Mouse (Mus musculus) c-Kit-positive CD71-positive TER-119-negative erythroid progenitor cells, embryonic 14.5 days (primary cell): ENCODE results near the gene Spata13.

ENCODE experiments used
- DNase-seq: peaks from one replicate; pipeline ENCODE4 v3.0.0-alpha.2; 2013; ENCODE audit warnings: low read depth

The Spata13 gene

GRCm38 (mm10) chr14:60751581-60751980 is 117.8 kb downstream of the Spata13 start:
- DNase-seq: no peak

GRCm38 (mm10) chr14:60752892-60753800 is 119.3 kb downstream of the Spata13 start:
- no peak for DNase-seq

- DNase-seq: no peak
Measured at GRCm38 (mm10) chr14:60753801-60754126, 120.0 kb downstream of the Spata13 start.

- no peak for DNase-seq
Measured at GRCm38 (mm10) chr14:60754656-60755055, 120.9 kb downstream of the Spata13 start.

- DNase-seq: no peak
Measured at GRCm38 (mm10) chr14:60756271-60756670, 122.5 kb downstream of the Spata13 start.

GRCm38 (mm10) chr14:60757265-60757664 is 123.5 kb downstream of the Spata13 start:
- DNase-seq: no peak

- DNase-seq: no peak
Measured at GRCm38 (mm10) chr14:60757722-60758121, 123.9 kb downstream of the Spata13 start.

GRCm38 (mm10) chr14:60759097-60759496 is 125.3 kb downstream of the Spata13 start:
- DNase-seq: no peak

GRCm38 (mm10) chr14:60761801-60762200 is 128.0 kb downstream of the Spata13 start:
- no peak for DNase-seq

GRCm38 (mm10) chr14:60762754-60763153 is 129.0 kb downstream of the Spata13 start:
- no peak for DNase-seq

GRCm38 (mm10) chr14:60763746-60764145 is 129.9 kb downstream of the Spata13 start:
- DNase-seq: no peak

- DNase-seq: no peak
Measured at GRCm38 (mm10) chr14:60764526-60764925, 130.7 kb downstream of the Spata13 start.

- DNase-seq: no peak
Measured at GRCm38 (mm10) chr14:60765025-60765424, 131.2 kb downstream of the Spata13 start.

- no peak for DNase-seq
Measured at GRCm38 (mm10) chr14:60767884-60768283, 134.1 kb downstream of the Spata13 start, which contains the start of gene C1qtnf9. Gene C1qtnf9 (plus strand): TSS chr14:60768134.

- no peak for DNase-seq
Measured at GRCm38 (mm10) chr14:60769340-60769739, 135.5 kb downstream of the Spata13 start.

GRCm38 (mm10) chr14:60770594-60770993 is 136.8 kb downstream of the Spata13 start:
- DNase-seq: no peak

GRCm38 (mm10) chr14:60771057-60771456 is 137.3 kb downstream of the Spata13 start:
- DNase-seq: peak; percentile 41

- DNase-seq: no peak
Measured at GRCm38 (mm10) chr14:60773476-60773875, 139.7 kb downstream of the Spata13 start.

- no peak for DNase-seq
Measured at GRCm38 (mm10) chr14:60776521-60776920, 142.7 kb downstream of the Spata13 start.

- peak; percentile 37 for DNase-seq
Measured at GRCm38 (mm10) chr14:60777485-60777919, 143.7 kb downstream of the Spata13 start.

- no peak for DNase-seq
Measured at GRCm38 (mm10) chr14:60779198-60779597, 145.4 kb downstream of the Spata13 start.

GRCm38 (mm10) chr14:60782121-60782656 is 148.4 kb downstream of the Spata13 start:
- no peak for DNase-seq

- no peak for DNase-seq
Measured at GRCm38 (mm10) chr14:60783196-60783595, 149.4 kb downstream of the Spata13 start.
